Mouse (Mus musculus): Measurements from ENCODE around the gene Trpc4.

- TF ChIP-seq CTCF (IDR thresholded peaks at IDR 0.05; ENCODE audit: low read depth, low read length) (no peak), POLR2A (IDR thresholded peaks at IDR 0.05; ENCODE audit: insufficient read depth, low read length) (no peak), EP300 (IDR thresholded peaks at IDR 0.05; ENCODE audit: insufficient read depth, low read depth, low read length) (no peak)
These were observed 93.5 kb downstream of the Trpc4 start for GRCm38 (mm10) chr3:54249311-54249710.
